Mouse (Mus musculus) Patski (cell line): ENCODE measurements around the gene Evc. TPM values are rescaled to one million over a fixed set of nuclear protein-coding genes. Genes with fewer than 3 reads are reported as not detected.

Experiments
- ATAC-seq: fragments of 100-300 bp; one replicate; pipeline ENCODE4 v1.8.0; 2021
- CTCF ChIA-PET: fragments of 350-600 bp; sonication (Branson Sonifier 250); formaldehyde crosslinking; loops from one replicate; lab custom pipeline; 2022; ENCODE audit warnings: inconsistent platforms; lab: Charles Lee
- POLR2A ChIA-PET: fragments of 350-600 bp; sonication (Branson Sonifier 250); formaldehyde crosslinking; loops from one replicate; lab custom pipeline; 2022; ENCODE audit warnings: antibody characterized with exemption, inconsistent platforms; lab: Charles Lee
- DNase-seq: peaks from one replicate; pipeline ENCODE4 v3.0.0-alpha.2; 2011; ENCODE audit warnings: low read depth, low spot score
- H3K27me3 ChIP-seq: fragments of 371-371 bp; one replicate; pipeline ENCODE4 v1.5.1; 2021
- CTCF ChIP-seq: fragments of 100-300 bp; IDR thresholded peaks from one replicate; pipeline ENCODE4 v1.5.1; 2021
- in situ Hi-C: fragments of 300-500 bp; cut with MboI; formaldehyde crosslinking; loops from 3 replicates; pipeline ENCODE4 v1.11.1; 2018; ENCODE audit warnings: low pct_unique_long_range_greater_than_20kb, mixed read lengths
- polyA plus RNA-seq: library from polyadenylated mRNA; unstranded; gene quantifications from one replicate; pipeline ENCODE4 v1.2.3, GENCODE M21; 2021

Evc gene
- polyA plus RNA-seq, 1 experiment from 2014 or later, result 146 TPM

- no peak for DNase-seq
- H3K27me3 ChIP-seq, result no peaks in the 10 kb centered on the region
- no peak for ATAC-seq
- in situ Hi-C loops, result loop anchor here (5.0 kb wide), 1 partner anchor 54 kb away; no protein-coding TSS in a partner anchor
- no peak for TF ChIP-seq CTCF
- POLR2A ChIA-PET, result no interaction called here
- CTCF ChIA-PET, result no interaction called here
Observed at GRCm38 (mm10) chr5:37351791-37352190, 15.1 kb upstream of the Evc start.

- ChIA-PET CTCF (interaction anchor here (1.9 to 2.1 kb wide), 2 partner anchors 22 to 33 kb away, joined by 5 read pairs; no protein-coding TSS in a partner anchor), POLR2A (no interaction called here)
- no peak for TF ChIP-seq CTCF
- in situ Hi-C loops, result loop anchor here (25.0 kb wide), 2 partner anchors 857 to 1193 kb away; partner anchors contain the start of genes Ccdc96 and Tada2b
- ATAC-seq, result no peak
- DNase-seq, result no peak
- H3K27me3 ChIP-seq, result no peaks in the 10 kb centered on the region
Observed at GRCm38 (mm10) chr5:37343962-37344361, 7.3 kb upstream of the Evc start.

GRCm38 (mm10) chr5:37338288-37338687, 1.6 kb upstream of the Evc start, which contains the start of gene Evc2:
Evc2 (plus strand) TSS chr5:37338499.
- CTCF ChIA-PET, result interaction anchor here (1.9 to 3.9 kb wide), 3 partner anchors 11 to 49 kb away, joined by 4 to 22 read pairs (median 10); no protein-coding TSS in a partner anchor
- POLR2A ChIA-PET, result interaction anchor here (3.2 kb wide), 1 partner anchor 30 kb away, joined by 21 read pairs; no protein-coding TSS in a partner anchor
- in situ Hi-C loops, result loop anchor here (25.0 kb wide), 2 partner anchors 851 to 1199 kb away; partner anchors contain the start of genes Ccdc96 and Tada2b
- ATAC-seq (peak; percentile 60), DNase-seq (no peak)
- TF ChIP-seq CTCF, result no peak
- H3K27me3 ChIP-seq, result no peaks in the 10 kb centered on the region

GRCm38 (mm10) chr5:37337696-37338095, 1.0 kb upstream of the Evc start:
- DNase-seq (no peak), ATAC-seq (no peak)
- CTCF ChIA-PET, result interaction anchor here (1.7 to 3.9 kb wide), 4 partner anchors 9 to 48 kb away, joined by 4 to 22 read pairs (median 8); no protein-coding TSS in a partner anchor
- no peak for TF ChIP-seq CTCF
- H3K27me3 ChIP-seq, result no peaks in the 10 kb centered on the region
- POLR2A ChIA-PET, result interaction anchor here (1.2 to 3.2 kb wide), 3 partner anchors 10 to 29 kb away, joined by 3 to 21 read pairs (median 6); no protein-coding TSS in a partner anchor
- in situ Hi-C loops, result loop anchor here (25.0 kb wide), 2 partner anchors 850 to 1200 kb away; partner anchors contain the start of genes Ccdc96 and Tada2b

- TF ChIP-seq CTCF, result no peak
- in situ Hi-C loops, result loop anchor here (25.0 kb wide), 2 partner anchors 848 to 1202 kb away; partner anchors contain the start of genes Ccdc96 and Tada2b
- ATAC-seq (no peak), DNase-seq (no peak)
- ChIA-PET CTCF (interaction anchor here (1.3 kb wide), 1 partner anchor 14 kb away, joined by 3 read pairs; no protein-coding TSS in a partner anchor), POLR2A (interaction anchor here (1.3 kb wide), 1 partner anchor 8 kb away, joined by 4 read pairs; no protein-coding TSS in a partner anchor)
- H3K27me3 ChIP-seq, result no peaks in the 10 kb centered on the region
Observed at GRCm38 (mm10) chr5:37335061-37335460, 1.6 kb downstream of the Evc start.

- H3K27me3 ChIP-seq, result no peaks in the 10 kb centered on the region
- ATAC-seq (no peak), DNase-seq (no peak)
- TF ChIP-seq CTCF, result no peak
- in situ Hi-C loops, result loop anchor here (25.0 kb wide), 2 partner anchors 845 to 1205 kb away; partner anchors contain the start of genes Ccdc96 and Tada2b
- ChIA-PET POLR2A (no interaction called here), CTCF (interaction anchor here (1.0 kb wide), 1 partner anchor 15 kb away, joined by 3 read pairs; no protein-coding TSS in a partner anchor)
Observed at GRCm38 (mm10) chr5:37332066-37332465, 4.6 kb downstream of the Evc start.

GRCm38 (mm10) chr5:37331133-37331505, 5.6 kb downstream of the Evc start:
- no peaks in the 10 kb centered on the region for H3K27me3 ChIP-seq
- ATAC-seq, result peak; percentile 97
- in situ Hi-C loops, result loop anchor here (25.0 kb wide), 2 partner anchors 844 to 1206 kb away; partner anchors contain the start of genes Ccdc96 and Tada2b
- peak; percentile 97 for DNase-seq
- CTCF ChIA-PET, result interaction anchor here (0.7 to 1.0 kb wide), 2 partner anchors 16 to 18 kb away, joined by 3 read pairs; no protein-coding TSS in a partner anchor
- POLR2A ChIA-PET, result no interaction called here
- no peak for TF ChIP-seq CTCF

GRCm38 (mm10) chr5:37330449-37331132, 6.1 kb downstream of the Evc start:
- H3K27me3 ChIP-seq, result no peaks in the 10 kb centered on the region
- in situ Hi-C loops, result loop anchor here (25.0 kb wide), 2 partner anchors 843 to 1207 kb away; partner anchors contain the start of genes Ccdc96 and Tada2b
- ATAC-seq (peak; percentile 8), DNase-seq (no peak)
- POLR2A ChIA-PET, result interaction anchor here (0.6 kb wide), 1 partner anchor 85 kb away, joined by 3 read pairs; no protein-coding TSS in a partner anchor
- no peak for TF ChIP-seq CTCF
- CTCF ChIA-PET, result interaction anchor here (0.8 to 1.5 kb wide), 2 partner anchors 11 to 24 kb away, joined by 3 to 5 read pairs; no protein-coding TSS in a partner anchor

- POLR2A ChIA-PET, result interaction anchor here (1.3 to 1.8 kb wide), 2 partner anchors 9 to 10 kb away, joined by 4 to 6 read pairs; partner anchors contain the start of gene Evc
- no peaks in the 10 kb centered on the region for H3K27me3 ChIP-seq
- TF ChIP-seq CTCF, result no peak
- no peak for ATAC-seq
- in situ Hi-C loops, result loop anchor here (25.0 kb wide), 2 partner anchors 839 to 1211 kb away; partner anchors contain the start of genes Ccdc96 and Tada2b
- CTCF ChIA-PET, result interaction anchor here (0.6 to 1.5 kb wide), 4 partner anchors 9 to 27 kb away, joined by 3 to 4 read pairs (median 3); no protein-coding TSS in a partner anchor
- DNase-seq, result no peak
Observed at GRCm38 (mm10) chr5:37326675-37327074, 10.0 kb downstream of the Evc start.

GRCm38 (mm10) chr5:37320761-37321160, 15.9 kb downstream of the Evc start:
- no peak for TF ChIP-seq CTCF
- DNase-seq, result no peak
- no peak for ATAC-seq
- in situ Hi-C loops, result no loop called here
- ChIA-PET CTCF (interaction anchor here (1.4 kb wide), 1 partner anchor 33 kb away, joined by 3 read pairs; no protein-coding TSS in a partner anchor), POLR2A (no interaction called here)
- H3K27me3 ChIP-seq, result no peaks in the 10 kb centered on the region
